Mouse (Mus musculus): ENCODE results near the gene Cacnb4. TPM values are rescaled to one million over a fixed set of nuclear protein-coding genes. Genes with fewer than 3 reads are reported as not detected.

Gene Cacnb4
- total RNA-seq, 2 experiments from 2014 or later: 94.0 to 102 TPM

- intact Hi-C loops (cut with DNase I): no loop called here
These were observed 220.8 kb downstream of the Cacnb4 start for GRCm38 (mm10) chr2:52455606-52456479.

GRCm38 (mm10) chr2:52449818-52450217 lies 226.8 kb downstream of the Cacnb4 start:
- no peak for DNase-seq (ENCODE audit: extremely low spot score in 1 of 2, low spot score in 2 of 2)
- intact Hi-C loops (cut with DNase I): no loop called here

More at GRCm38 (mm10) chr2:52455606-52456479, 220.8 kb downstream of the Cacnb4 start:
- DNase-seq (ENCODE audit: extremely low spot score in 1 of 2, low spot score in 2 of 2): no peak

GRCm38 (mm10) chr2:52448916-52449315 lies 227.7 kb downstream of the Cacnb4 start:
- intact Hi-C loops (cut with DNase I): no loop called here
- DNase-seq (ENCODE audit: extremely low spot score in 1 of 2, low spot score in 2 of 2): no peak

GRCm38 (mm10) chr2:52446648-52447047 lies 230.0 kb downstream of the Cacnb4 start:
- DNase-seq (ENCODE audit: extremely low spot score in 1 of 2, low spot score in 2 of 2): no peak
- intact Hi-C loops (cut with DNase I): no loop called here

GRCm38 (mm10) chr2:52442125-52442524 lies 234.5 kb downstream of the Cacnb4 start:
- intact Hi-C loops (cut with DNase I): no loop called here
- no peak for DNase-seq (ENCODE audit: extremely low spot score in 1 of 2, low spot score in 2 of 2)

GRCm38 (mm10) chr2:52440420-52441015 lies 236.1 kb downstream of the Cacnb4 start:
- no peak for DNase-seq (ENCODE audit: extremely low spot score in 1 of 2, low spot score in 2 of 2)
- intact Hi-C loops (cut with DNase I): no loop called here

GRCm38 (mm10) chr2:52438437-52438836 lies 238.2 kb downstream of the Cacnb4 start:
- intact Hi-C loops (cut with DNase I): no loop called here

GRCm38 (mm10) chr2:52438013-52438412 lies 238.6 kb downstream of the Cacnb4 start:
- intact Hi-C loops (cut with DNase I): no loop called here
- peak in 1 of 2 experiments; percentile 69 for DNase-seq (ENCODE audit: extremely low spot score in 1 of 2, low spot score in 2 of 2)

More at GRCm38 (mm10) chr2:52438437-52438836, 238.2 kb downstream of the Cacnb4 start:
- no peak for DNase-seq (ENCODE audit: extremely low spot score in 1 of 2, low spot score in 2 of 2)

GRCm38 (mm10) chr2:52435919-52436632 lies 240.6 kb downstream of the Cacnb4 start:
- no peak for DNase-seq (ENCODE audit: extremely low spot score in 1 of 2, low spot score in 2 of 2)
- intact Hi-C loops (cut with DNase I): no loop called here

GRCm38 (mm10) chr2:52433365-52433764 lies 243.3 kb downstream of the Cacnb4 start:
- intact Hi-C loops (cut with DNase I): no loop called here
- no peak for DNase-seq (ENCODE audit: extremely low spot score in 1 of 2, low spot score in 2 of 2)

- intact Hi-C loops (cut with DNase I): loop anchor here (10.0 kb wide), 1 partner anchor 167 kb away; no protein-coding TSS in a partner anchor
- DNase-seq (ENCODE audit: extremely low spot score in 1 of 2, low spot score in 2 of 2): no peak
These were observed 249.2 kb downstream of the Cacnb4 start for GRCm38 (mm10) chr2:52427383-52427782.

- intact Hi-C loops (cut with DNase I): loop anchor here (10.0 kb wide), 1 partner anchor 169 kb away; no protein-coding TSS in a partner anchor
- no peak for DNase-seq (ENCODE audit: extremely low spot score in 1 of 2, low spot score in 2 of 2)
These were observed 250.6 kb downstream of the Cacnb4 start for GRCm38 (mm10) chr2:52426041-52426440.

- no peak for DNase-seq (ENCODE audit: extremely low spot score in 1 of 2, low spot score in 2 of 2)
- intact Hi-C loops (cut with DNase I): loop anchor here (10.0 kb wide), 1 partner anchor 169 kb away; no protein-coding TSS in a partner anchor
These were observed 251.2 kb downstream of the Cacnb4 start for GRCm38 (mm10) chr2:52425523-52425795.

GRCm38 (mm10) chr2:52424747-52425522 lies 251.7 kb downstream of the Cacnb4 start, which contains the start of gene Arl5a:
Gene Arl5a (minus strand): TSS chr2:52424901.
- intact Hi-C loops (cut with DNase I): loop anchor here (10.0 kb wide), 1 partner anchor 170 kb away; no protein-coding TSS in a partner anchor
- DNase-seq (ENCODE audit: extremely low spot score in 1 of 2, low spot score in 2 of 2): peak; percentile 90 to 97

- intact Hi-C loops (cut with DNase I): loop anchor here (10.0 kb wide), 1 partner anchor 171 kb away; no protein-coding TSS in a partner anchor
- DNase-seq (ENCODE audit: extremely low spot score in 1 of 2, low spot score in 2 of 2): peak; percentile 17 to 63
These were observed 252.3 kb downstream of the Cacnb4 start for GRCm38 (mm10) chr2:52424248-52424728.

GRCm38 (mm10) chr2:52423611-52424247 lies 252.9 kb downstream of the Cacnb4 start:
- DNase-seq (ENCODE audit: extremely low spot score in 1 of 2, low spot score in 2 of 2): no peak
- intact Hi-C loops (cut with DNase I): loop anchor here (10.0 kb wide), 1 partner anchor 171 kb away; no protein-coding TSS in a partner anchor

GRCm38 (mm10) chr2:52422871-52423610 lies 253.6 kb downstream of the Cacnb4 start:
- no peak for DNase-seq (ENCODE audit: extremely low spot score in 1 of 2, low spot score in 2 of 2)

More at GRCm38 (mm10) chr2:52422871-52423610, 253.6 kb downstream of the Cacnb4 start:
- intact Hi-C loops (cut with DNase I): loop anchor here (10.0 kb wide), 1 partner anchor 172 kb away; no protein-coding TSS in a partner anchor
